21 mouse cellular contexts compared by ENCODE assay signal in genomic region chr10:24392066-24392465, GRCm38 (mm10).
DNase-seq lines count a peak whose midpoint lies in the region; TF ChIP-seq lines count a peak whose summit lies in the region.
"Had no signal": no experiment of that assay in that cellular context is flagged by ENCODE, and none has a peak within 500 bp of the region (broad histone marks: within the 10 kb centered on the region; RNA-seq: fewer than 3 reads in every experiment).

No protein-coding gene starts in this region.

- H3K79me2 ChIP-seq in myocyte (ENCODE audit: control insufficient read depth, insufficient read depth) = no peaks in the 10 kb centered on the region

- peak overlapping the region; percentile 54 for H3K27ac ChIP-seq in gastrocnemius, adult 2 months
- H3K27ac ChIP-seq: embryonic facial prominence, embryonic 12.5 days; forebrain, embryonic 13.5 days; hindbrain, embryonic 13.5 days; limb, embryonic 12.5 days; midbrain, embryonic 12.5 days had no signal

- H3K27me3 ChIP-seq in myocyte (ENCODE audit: control insufficient read depth, insufficient read depth, insufficient read length) = no peaks in the 10 kb centered on the region
- H3K27me3 ChIP-seq: embryonic facial prominence, embryonic 12.5 days; forebrain, embryonic 13.5 days; hindbrain, embryonic 13.5 days; limb, embryonic 12.5 days; midbrain, embryonic 12.5 days had no signal

- H3ac ChIP-seq in myocyte (ENCODE audit: control insufficient read depth, insufficient read length) = no peak overlapping the region

- peak overlapping the region; percentile 39 for H3K4me2 ChIP-seq in myocyte (ENCODE audit: low read depth)
- H3K4me2 ChIP-seq: embryonic facial prominence, embryonic 12.5 days; forebrain, embryonic 13.5 days; hindbrain, embryonic 13.5 days; limb, embryonic 12.5 days; liver, embryonic 11.5 days; midbrain, embryonic 12.5 days had no signal

- DNase-seq in gastrocnemius, adult 2 months = no peak
- DNase-seq in gastrocnemius, adult 8-10 months (ENCODE audit: low spot score in 2 of 2) = no peak
- DNase-seq in heart, postnatal 4 days = peak; percentile 22
- no peak for DNase-seq in heart, postnatal 36 days
- DNase-seq in lung, postnatal 10 days = peak; percentile 47
- DNase-seq in lung, postnatal 4 days = no peak
- no peak for DNase-seq in urinary bladder, postnatal 14 days (ENCODE audit: low spot score)
- DNase-seq: adrenal gland, postnatal 10 days; cerebellum, adult 2 months; cerebellum, postnatal 25 days; gastrocnemius, postnatal 10 days; kidney, adult 2 months; liver, postnatal 0 days had no signal

- TF ChIP-seq POLR2A in myocyte (IDR thresholded peaks at IDR 0.05; ENCODE audit: insufficient read length, low read depth) = no peak

- TF ChIP-seq CTCF in gastrocnemius, adult 2 months (IDR thresholded peaks at IDR 0.05) = peak; percentile 7; the same call in 1 of the 2 replicates

- no peak overlapping the region for H3K4me3 ChIP-seq in gastrocnemius, adult 2 months
- H3K4me3 ChIP-seq in myocyte = no peak overlapping the region
- H3K4me3 ChIP-seq: embryonic facial prominence, embryonic 12.5 days; erythroblast, embryonic 14.5 days; forebrain, embryonic 13.5 days; hindbrain, embryonic 13.5 days; limb, embryonic 12.5 days; midbrain, embryonic 12.5 days had no signal

- intact Hi-C loops in gastrocnemius, adult 2 months (cut with DNase I) = no loop called here
- intact Hi-C loops in heart, postnatal 36 days (cut with DNase I) = no loop called here

- H3K36me3 ChIP-seq in myocyte (ENCODE audit: control insufficient read depth, insufficient read depth) = no peaks in the 10 kb centered on the region
- H3K36me3 ChIP-seq: embryonic facial prominence, embryonic 12.5 days; hindbrain, embryonic 13.5 days; limb, embryonic 12.5 days; midbrain, embryonic 12.5 days had no signal

TF ChIP-seq in myocyte, 11 proteins besides CTCF, POLR2A, EP300 and RAD21:
- no peak for TF ChIP-seq MYOG (IDR thresholded peaks at IDR 0.05; ENCODE audit: control insufficient read depth in 1 of 3, insufficient read depth in 1 of 3, insufficient read length in 2 of 3, low read depth in 2 of 3)
- no peak for TF ChIP-seq MAX (IDR thresholded peaks at IDR 0.05; ENCODE audit: low read depth)
- TF ChIP-seq E2F4 (IDR thresholded peaks at IDR 0.05; ENCODE audit: insufficient read depth) = no peak
- no peak for TF ChIP-seq TCF12 (IDR thresholded peaks at IDR 0.05; ENCODE audit: insufficient read depth, poor library complexity, severe bottlenecking)
- TF ChIP-seq SRF (IDR thresholded peaks at IDR 0.05; ENCODE audit: control insufficient read depth, insufficient read length, low read depth) = peak; percentile 96
- TF ChIP-seq POLR2AphosphoS2 (IDR thresholded peaks at IDR 0.05; ENCODE audit: insufficient read length, low read depth) = no peak
- TF ChIP-seq CEBPB (IDR thresholded peaks at IDR 0.05; ENCODE audit: insufficient read depth, poor library complexity, severe bottlenecking) = no peak
- TF ChIP-seq REST (IDR thresholded peaks at IDR 0.05; ENCODE audit: insufficient read depth, insufficient read length) = no peak
- peak; percentile 82 for TF ChIP-seq USF1 (IDR thresholded peaks at IDR 0.05; ENCODE audit: low read depth)
- peak in 2 of 3 experiments; percentile 69 to 70 for TF ChIP-seq MYOD1 (IDR thresholded peaks at IDR 0.05; ENCODE audit: control insufficient read depth in 1 of 3, insufficient read length in 2 of 3, low read depth in 2 of 3)

Comparison
In these comparisons a context has a peak if more than half of its experiments do, and no peak if none do; other contexts are left out.
1. DNase-seq: peak in heart, postnatal 4 days (single experiment) and lung, postnatal 10 days (single experiment); none in gastrocnemius, adult 2 months (single experiment), gastrocnemius, adult 8-10 months (0 of 2), heart, postnatal 36 days (0 of 2), lung, postnatal 4 days (0 of 2) and urinary bladder, postnatal 14 days (single experiment).